Mouse (Mus musculus) embryo, embryonic 10.5 days (tissue): ENCODE measurements around the gene Ash1l.
"Not testable (repeated sequence)": the region's sequence is repeated elsewhere in the genome, so short reads cannot be mapped to it uniquely, and the experiment has no call there.

Source experiments
- DNase-seq: peaks from one replicate; pipeline ENCODE4 v3.0.0-alpha.2; 2015; ENCODE audit warnings: low spot score

Gene Ash1l

DNA sequence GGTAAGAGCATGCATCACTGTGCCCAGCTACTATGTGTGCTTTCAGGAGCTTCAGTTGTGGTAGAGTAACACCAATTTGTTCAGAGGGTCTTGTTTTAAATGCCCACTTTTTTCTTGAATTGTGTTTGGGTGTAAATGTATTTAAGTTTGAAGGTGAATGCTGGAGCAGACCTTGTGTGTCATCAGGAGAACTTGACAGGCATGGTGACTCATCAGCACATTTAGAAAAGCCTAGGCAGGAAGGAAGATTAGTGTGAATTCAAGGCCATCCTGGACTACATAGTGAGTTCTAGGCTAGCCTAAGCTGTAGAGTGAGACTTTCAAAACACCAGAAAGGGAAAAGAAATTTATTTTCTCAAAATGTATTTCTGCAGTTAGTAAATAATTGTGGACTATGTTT is 3.3 kb downstream of the Ash1l start:
- DNase-seq = no peak

DNA sequence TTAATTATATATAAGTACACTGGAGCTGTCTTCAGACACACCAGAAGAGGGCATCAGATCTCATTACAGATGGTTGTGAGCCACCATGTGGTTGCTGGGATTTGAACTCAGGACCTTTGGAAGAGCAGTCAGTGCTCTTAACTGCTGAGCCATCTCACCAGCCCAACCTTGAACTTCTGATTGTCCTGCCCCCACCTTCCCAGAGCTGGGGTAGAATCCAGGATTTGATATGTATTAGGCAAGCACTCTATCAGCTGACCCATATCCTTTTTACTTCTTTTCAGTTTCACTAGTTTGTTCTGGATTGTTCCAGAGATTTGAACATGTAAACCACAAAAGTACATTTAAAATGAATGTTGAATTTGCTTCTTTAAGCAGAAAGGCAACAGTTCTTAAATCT is 12.8 kb downstream of the Ash1l start:
- DNase-seq = not testable (repeated sequence)

- no peak for DNase-seq
These were observed 24.6 kb downstream of the Ash1l start for GRCm38 (mm10) chr3:88975012-88975411.

GRCm38 (mm10) chr3:88981206-88982010 is 31.0 kb downstream of the Ash1l start:
- no peak for DNase-seq

GRCm38 (mm10) chr3:88983921-88984381 is 33.5 kb downstream of the Ash1l start:
- peak; percentile 61 for DNase-seq

GRCm38 (mm10) chr3:88992793-88993192 is 42.4 kb downstream of the Ash1l start:
- DNase-seq = no peak

- no peak for DNase-seq
These were observed 51.1 kb downstream of the Ash1l start for GRCm38 (mm10) chr3:89001536-89001935.

- DNase-seq = peak; percentile 4
These were observed 80.5 kb downstream of the Ash1l start for GRCm38 (mm10) chr3:89030896-89031295.

DNA sequence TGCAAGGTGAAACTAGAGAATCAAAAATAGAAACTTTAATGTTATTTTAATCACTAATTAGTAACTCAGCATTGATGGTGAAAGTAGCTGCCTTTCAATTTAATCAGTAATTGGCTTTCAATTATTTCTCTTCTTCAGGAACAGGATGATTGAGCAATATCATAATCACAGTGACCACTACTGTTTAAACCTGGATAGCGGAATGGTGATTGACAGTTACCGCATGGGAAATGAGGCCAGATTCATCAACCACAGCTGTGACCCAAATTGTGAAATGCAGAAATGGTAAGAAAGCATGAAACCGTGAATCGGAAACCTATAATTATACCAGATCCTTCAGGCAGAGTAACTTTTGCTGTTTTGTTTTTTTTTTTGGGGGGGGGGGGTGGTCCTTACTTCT is 92.9 kb downstream of the Ash1l start:
- DNase-seq = no peak

DNA sequence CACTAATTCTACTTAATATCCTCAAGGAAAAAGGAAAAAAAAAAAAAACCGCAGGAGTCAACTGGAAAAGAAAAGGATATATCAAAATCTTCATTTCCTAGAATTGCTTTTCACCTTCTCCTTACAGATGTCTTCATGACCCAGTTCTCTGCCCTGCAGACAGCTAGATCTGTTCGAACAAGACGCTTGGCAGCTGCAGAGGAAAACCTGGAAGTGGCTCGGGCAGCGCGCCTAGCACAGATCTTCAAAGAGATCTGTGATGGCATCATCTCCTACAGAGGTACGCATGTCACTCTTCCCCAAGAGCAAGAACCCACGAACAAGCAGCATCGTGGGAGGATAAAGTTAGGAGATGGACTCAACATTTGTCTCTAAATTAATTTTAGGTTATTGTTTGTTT is 107.9 kb downstream of the Ash1l start:
- DNase-seq = no peak

DNA sequence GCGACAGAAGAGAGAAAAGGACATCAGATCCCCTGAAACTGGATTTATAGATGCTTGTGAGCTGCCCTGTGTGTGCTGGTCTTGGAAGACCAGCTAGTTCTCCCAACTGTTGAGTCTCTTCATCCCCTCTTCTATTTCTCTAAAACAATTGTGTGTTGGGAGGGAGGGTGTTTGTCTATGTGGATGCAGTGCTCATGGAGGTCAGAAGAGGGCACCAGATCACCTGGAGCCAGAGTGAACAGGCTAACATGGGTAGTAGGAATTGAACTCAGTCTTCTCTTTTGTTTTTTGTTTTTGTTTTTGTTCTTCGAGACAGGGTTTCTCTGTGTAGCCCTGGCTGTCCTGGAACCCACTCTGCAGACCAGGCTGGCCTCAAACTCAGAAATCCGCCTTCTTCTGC is 108.4 kb downstream of the Ash1l start:
- DNase-seq = peak; percentile 58

GRCm38 (mm10) chr3:89061696-89062095 is 111.3 kb downstream of the Ash1l start:
- DNase-seq = peak; percentile 70

GRCm38 (mm10) chr3:89067265-89067664 is 116.8 kb downstream of the Ash1l start:
- no peak for DNase-seq

GRCm38 (mm10) chr3:89077383-89077782 is 127.0 kb downstream of the Ash1l start:
- no peak for DNase-seq

DNA sequence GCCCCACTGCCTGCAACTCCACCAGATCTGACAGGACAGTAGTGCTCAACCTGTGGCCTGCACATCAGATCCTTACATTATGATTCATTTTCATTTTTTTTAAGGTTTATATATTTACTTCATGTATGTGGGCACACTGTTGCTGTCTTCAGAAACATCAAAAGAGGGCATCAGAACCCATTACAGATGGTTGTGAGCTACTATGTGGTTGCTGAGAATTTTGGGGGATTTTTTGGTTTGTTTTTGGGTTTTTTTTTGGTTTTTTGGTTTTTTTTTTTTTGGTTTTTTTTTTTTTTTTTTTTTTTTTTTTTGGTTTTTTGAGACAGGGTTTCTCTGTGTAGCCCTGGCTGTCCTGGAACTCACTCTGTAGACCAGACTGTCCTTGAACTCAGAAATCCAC is 131.9 kb downstream of the Ash1l start:
- not testable (repeated sequence) for DNase-seq

DNA sequence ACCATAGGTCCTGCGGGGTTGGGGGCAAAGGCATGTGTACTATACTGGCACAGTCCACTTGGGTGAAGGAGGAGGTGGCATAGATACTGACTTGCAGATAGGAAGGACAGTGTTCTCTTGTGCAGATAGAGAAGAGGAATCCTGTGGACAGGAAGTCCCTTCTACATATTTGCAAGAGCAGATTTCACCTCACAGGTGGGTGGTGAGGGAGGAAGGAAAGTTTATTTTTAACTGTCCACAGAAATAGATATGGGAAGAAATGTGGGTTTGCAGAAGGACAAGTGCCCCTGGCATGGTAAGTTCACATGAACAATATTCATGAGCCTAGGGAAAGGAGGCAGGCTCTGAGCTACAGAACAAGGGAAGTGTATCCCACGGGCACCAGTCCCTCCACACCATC is 133.7 kb downstream of the Ash1l start:
- no peak for DNase-seq

DNA sequence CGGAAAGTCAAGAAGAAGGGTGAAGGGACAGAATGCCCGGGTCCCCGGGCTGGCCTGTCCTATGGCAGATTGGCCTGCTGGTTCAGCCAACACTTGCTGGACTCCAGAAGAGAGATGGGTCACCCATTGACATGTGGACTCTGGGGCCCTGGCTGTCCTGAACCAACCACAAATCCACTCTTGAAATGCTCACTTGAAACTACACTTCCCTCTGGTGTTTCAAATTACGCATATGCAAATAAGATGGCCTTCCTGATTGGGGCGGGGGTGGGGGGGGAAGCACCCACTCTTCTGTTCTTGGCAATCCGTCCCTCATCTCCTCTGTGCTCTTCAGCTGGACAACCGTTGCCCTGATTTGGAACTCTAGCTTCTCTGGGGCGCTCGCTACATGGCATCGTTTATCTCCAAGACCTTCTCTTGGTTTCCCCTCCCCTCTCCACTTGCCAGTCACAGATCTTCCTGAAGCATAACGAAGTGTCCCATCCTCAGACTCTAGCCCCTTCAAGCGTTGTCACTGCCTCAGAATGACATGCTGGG is 134.3 kb downstream of the Ash1l start:
- no peak for DNase-seq

DNA sequence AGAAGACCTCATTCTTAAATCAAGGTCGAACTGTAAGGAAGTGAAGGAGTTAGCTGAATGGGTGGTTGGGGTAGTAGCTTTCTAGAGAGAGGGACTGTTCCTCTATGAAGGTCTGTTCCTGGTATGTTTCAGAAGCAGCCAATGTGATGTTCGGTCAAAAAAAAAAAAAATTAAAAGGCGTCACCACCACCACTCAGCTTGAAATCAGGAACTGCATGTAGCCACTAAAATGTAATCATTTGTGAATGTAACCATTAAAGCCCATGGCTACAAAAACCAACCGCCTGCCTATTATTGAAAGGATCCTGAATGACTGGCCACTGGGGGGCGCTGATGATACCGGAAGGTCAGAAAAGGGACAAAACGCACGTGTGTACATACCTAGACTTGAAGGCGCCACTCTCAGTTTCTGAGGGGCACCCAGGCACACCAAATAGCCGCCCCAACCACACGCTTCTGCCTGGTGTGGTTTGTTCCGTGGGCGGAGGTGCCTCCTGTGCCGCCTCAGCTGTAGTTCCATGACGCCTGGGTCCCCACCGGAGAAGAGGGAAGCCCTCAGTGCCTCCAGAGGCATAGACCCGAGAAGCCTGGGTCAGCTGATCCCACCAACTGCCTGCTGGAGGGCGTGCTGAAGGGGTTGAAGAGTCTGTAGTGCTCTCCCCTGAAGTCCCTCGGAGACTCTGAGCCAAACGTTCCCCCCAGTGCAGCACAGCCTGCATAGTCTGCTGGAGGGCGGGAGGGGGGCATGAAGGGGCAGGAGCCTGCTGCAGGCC is 137.1 kb downstream of the Ash1l start:
- peak; percentile 90 for DNase-seq

GRCm38 (mm10) chr3:89088974-89089373 is 138.6 kb downstream of the Ash1l start:
- DNase-seq = no peak

GRCm38 (mm10) chr3:89089882-89090591 is 139.6 kb downstream of the Ash1l start:
- DNase-seq = peak; percentile 88

DNA sequence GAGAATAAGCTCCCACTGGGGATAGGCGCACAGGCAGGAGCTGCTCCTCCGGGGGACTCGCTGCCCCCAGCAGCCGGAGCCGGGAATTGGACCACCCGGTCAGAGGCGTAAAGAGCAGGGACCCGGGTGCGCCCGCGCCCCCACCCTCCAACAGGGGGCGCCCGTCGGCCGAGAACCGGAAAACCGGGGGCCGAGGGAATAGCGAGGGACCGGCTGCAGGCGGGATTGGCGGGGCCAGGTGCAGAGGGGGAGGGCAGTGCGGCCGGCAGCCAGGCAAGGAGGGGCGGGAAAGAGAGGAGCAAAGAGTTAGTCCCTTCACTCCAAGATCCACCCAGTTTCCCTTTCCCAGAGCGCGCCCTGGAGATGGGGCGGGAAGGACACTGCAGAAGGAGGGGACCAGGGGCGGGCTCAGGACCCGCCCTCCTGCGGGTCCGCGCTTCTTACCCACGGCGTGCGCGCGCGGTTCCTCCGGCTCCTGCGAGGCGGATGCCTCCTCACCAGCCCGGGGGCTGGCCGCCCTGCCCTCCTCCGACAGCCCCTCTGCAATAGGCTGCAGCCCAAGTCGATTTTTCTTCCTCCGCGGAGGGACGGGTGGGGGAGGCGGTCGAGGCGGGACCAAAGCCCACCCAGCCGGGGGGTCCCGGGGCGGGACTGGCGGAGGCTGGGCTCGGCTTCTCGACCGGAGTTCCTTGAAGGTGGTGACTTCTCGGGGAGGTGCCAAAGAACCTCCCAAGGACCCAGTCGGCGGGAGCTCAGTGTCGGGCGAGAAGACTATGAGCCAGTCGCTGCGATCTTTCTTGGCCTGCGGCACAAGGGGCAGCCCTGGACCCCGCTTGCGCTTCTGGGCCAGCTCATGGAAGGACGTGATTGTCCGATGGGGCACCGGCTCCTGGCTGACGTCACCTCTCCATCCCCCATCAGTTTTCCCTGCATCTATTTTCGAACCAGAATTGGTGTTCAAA is 140.6 kb downstream of the Ash1l start:
- peak; percentile 81 for DNase-seq
